Mouse (Mus musculus) thymus, postnatal 10 days (tissue): Measurements from ENCODE around the gene Ttll6.
A peak's percentile ranks its signal among the peaks of the same experiment; 100 is the strongest.
"Not testable (repeated sequence)": the region's sequence is repeated elsewhere in the genome, so short reads cannot be mapped to it uniquely, and the experiment has no call there.

Source experiments
- DNase-seq, 2 experiments: peaks; one replicate each; pipeline ENCODE4 v3.0.0; 2021; ENCODE audit warnings: low spot score in 2 of 2

The Ttll6 gene

DNA sequence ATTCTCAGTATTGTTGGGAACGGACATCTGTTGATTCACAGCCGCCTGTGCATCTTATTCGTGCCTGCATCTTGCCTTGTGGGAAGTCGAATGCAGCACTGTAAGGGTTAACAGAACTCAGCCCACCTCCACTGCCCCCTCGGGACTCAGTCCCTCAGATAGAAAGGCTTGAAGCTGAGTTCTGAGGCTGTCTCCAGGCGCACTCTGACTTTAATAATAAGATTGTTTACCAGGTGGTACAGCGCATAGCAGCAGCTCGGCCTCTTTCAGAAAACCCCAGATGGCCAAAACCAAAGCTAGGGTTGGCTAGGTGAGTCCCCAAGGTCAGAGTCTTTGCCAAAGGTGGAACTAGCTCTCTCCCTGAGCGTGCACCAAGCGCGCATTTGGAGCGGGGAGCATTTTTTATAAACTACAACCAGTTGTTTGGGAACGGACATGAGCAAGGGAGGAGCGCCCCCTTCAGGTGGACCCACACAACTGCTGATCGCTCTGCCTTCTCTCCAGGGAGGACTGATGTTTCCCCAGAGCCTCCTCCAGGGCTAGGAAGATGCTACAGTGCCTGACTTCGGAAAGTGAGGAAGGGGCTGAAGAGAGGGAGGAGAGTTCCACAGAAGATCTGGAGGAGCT lies at the start of gene Ttll6:
Gene Ttll6, plus strand, starts transcription at position 548 of the 627 bp plus-strand sequence.
- peak in 1 of 2 experiments; percentile 48 for DNase-seq

DNA sequence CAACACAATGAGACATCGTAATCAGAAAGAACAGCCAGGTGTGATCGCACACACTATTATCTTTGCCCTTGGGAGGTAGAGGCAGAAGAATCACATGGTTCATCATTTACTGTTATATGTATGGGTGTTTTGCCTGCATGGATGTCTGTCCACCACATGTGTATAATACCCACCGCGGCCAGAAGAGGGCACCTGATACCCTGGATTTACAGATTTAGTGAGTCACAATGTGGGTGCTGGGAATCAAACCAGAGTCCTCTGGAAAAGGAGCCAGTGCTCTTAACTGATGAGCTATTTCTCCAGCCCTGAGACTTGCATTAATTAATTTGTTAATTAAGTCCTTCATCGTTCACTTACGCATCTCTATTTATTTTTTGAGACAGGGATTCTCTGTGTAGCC lies 45.6 kb upstream of the Ttll6 start:
- no peak for DNase-seq

DNA sequence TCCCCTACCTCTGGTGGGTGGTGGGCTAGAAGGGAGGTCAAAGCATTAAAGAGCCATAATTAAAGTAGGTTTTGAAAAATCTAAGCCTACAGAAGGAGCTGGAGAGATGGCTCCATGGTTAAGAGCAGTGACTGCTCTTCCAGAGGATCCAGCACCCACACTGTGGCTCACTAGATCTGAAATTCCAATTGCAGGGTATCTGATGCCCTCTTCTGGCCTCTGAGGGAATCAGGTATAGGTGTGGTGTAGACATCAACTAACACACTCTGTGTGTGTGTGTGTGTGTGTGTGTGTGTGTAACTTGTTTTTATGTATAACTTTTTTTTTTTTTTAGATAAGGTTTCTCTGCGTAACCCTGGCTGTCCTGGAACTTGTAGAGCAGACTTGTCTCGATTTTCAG lies 42.5 kb upstream of the Ttll6 start:
- DNase-seq = no peak

DNA sequence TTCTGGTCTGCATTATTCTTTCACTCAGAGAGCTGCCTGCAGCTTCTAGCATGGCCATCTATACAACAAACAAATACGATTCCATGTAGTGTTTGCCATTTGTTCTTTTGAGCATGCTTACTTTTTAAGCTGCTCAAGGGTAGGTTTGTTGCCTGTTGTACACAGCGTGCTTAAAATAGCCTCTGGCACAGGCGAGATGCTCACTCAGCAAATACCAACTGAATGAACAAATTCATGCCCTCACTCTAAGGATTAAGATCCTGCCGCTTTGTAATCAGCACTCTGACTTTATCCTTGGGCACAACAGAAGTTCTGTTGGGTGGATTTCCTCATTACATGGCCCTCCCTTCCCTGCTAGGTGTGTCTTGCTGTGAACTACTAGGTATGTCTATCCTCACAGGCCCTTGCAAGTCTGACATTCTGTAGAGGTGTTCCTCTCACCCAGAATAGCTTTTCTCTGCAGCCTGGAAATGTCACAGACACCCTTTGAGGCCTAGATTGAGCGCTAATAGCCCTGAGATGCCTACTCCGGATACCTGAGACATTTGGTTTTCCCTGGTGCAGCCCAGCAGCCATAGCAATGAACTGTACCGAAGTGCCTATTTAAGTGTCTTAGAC lies 40.8 kb upstream of the Ttll6 start:
- DNase-seq = no peak

DNA sequence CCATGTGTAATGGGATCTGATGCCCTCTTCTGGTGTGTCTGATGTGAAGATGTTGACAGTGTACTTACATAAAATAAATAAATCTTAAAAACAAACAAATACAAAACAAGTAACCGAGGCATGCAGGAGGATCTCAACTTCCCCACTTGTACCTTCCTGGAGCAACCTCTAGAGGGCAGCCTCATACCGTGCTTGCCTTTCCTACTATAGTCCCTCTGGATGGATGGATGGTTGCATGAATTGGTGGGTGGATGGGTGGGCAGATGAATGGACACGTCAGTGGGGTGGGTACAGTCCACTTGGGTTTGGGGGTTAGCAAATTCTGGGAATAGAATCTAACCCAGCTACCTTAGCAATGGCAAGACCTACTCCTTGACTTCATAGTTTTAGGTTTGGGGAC lies 40.2 kb upstream of the Ttll6 start:
- peak in 1 of 2 experiments; percentile 26 for DNase-seq

DNA sequence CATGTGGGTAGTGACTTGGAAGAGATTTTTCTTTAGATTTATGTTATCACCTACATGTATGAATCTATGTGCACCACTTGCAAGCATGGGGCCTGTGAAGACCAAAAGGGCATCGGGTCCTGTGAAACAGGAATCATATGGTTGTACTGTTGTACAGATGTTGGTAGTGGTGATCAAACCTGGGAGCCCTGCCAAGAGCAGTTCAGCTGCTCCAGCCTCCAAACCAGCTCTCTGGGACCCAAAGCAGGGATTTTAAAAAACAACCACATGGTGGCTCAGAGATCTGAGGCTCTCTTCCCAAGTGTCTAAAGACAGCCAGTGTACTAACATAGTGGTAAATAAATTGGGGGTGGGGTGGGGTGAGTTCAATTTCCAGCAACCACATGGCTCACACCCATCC lies 25.2 kb upstream of the Ttll6 start:
- no peak for DNase-seq

DNA sequence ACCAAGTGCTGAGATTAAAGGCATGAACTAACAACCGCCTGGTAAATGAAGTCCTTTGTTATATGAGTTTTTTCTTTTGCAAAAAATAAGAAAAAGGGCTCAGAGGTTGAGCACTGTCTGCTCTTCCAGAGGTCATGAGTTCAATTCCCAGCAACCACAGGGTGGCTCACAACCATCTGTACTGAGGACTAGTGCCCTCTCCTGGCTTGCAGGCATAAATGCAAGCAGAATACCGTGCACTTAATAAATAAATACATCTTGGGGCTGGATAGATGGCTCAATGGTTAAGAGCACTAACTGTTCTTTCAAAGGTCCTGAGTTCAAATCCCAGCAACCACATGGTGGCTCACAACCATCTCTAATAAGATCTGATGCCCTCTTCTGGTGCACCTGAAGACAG lies 22.6 kb upstream of the Ttll6 start:
- DNase-seq = not testable (repeated sequence)

DNA sequence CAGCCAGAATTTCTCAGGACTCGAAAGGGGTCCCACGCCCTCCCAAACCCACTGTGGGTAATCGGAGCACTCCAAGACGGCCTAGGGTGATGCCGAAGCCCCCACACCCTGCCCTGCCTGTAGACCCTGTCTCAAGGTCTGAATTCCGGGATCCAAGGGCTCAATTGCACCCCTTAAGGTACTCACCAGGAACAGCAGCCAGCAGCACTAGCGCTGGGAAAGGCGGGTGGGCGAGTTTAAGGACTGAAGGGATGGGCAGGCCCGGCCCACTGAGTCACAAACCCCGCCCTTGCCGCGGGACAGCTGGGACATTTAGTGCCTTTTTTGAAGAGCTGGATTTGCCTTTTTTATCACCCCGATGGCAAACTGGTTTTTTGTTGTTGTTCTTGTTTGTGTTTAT lies 21.8 kb upstream of the Ttll6 start, which contains the start of gene Calcoco2:
Gene Calcoco2, minus strand, starts transcription at position 214 of the 400 bp plus-strand sequence.
- no peak for DNase-seq

DNA sequence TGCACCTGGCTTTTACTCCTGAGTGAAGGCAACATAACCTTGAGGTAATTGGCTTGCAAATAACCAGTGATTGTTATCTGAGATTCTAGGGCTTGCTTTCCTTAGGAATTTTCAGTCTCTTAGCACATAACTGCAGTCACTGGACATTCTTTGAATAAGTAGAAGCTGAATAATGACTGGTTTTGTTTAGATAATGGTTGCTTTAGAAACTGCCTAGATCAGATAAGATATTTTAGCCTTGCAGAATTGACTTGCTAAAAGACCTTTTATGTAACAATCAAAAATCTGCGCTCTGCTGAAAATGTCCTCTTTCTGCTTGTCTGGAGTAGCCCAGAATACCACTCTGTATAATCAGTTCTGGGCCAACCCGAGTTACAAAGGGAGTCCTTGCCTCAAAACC lies 19.5 kb upstream of the Ttll6 start:
- DNase-seq = no peak

DNA sequence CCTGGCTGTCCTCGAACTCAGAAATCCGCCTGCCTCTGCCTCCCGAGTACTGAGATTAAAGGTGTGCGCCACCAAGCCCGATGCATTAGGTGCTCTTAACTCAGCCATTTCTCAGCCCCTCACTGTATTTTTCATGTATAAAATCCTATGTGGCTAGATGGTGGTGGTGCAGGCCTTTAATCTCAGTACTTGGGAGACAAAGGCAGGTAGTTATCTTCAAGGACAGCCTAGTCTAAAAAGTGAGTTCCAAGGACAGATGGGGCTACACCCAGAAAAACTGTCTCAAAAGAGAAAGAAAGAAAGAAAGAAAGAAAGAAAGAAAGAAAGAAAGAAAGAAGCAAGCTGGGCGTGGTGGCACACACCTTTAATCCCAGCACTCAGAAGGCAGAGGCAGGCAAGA lies 18.2 kb upstream of the Ttll6 start:
- no peak for DNase-seq

DNA sequence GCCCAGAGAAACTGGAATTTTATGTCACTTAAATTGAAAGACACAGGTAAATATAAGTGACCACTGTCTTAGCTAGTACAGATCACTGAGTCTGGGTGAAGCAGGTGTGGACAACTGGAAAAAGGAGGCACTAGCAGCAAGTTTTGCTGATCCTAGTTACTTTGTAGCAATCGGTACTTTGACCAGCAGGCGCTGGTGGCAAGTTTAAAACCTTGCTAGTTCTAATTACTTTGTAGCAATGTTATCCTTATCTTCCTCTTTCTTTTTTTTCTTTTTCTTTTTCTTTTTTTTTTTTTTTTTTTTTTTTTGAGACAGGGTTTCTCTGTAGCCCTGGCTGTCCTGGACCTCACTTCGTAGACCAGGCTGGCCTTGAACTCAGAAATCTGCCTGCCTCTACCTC lies 17.5 kb upstream of the Ttll6 start:
- no peak for DNase-seq

DNA sequence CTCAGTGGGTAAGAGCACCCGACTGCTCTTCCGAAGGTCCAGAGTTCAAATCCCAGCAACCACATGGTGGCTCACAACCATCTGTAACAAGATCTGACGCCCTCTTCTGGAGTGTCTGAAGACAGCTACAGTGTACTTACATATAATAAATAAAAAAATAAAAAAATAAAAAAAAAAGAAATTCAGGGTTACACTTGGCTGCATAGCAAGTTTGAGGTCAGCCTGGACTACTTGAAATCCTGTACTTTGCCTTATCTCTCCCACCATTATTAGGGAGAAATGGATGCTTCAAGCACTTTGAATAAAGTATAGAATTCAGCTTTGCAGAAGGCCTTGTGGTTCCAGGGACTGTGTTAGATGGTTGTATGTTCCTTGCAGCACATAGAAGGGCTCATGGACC lies 16.7 kb upstream of the Ttll6 start:
- not testable (repeated sequence) for DNase-seq

DNA sequence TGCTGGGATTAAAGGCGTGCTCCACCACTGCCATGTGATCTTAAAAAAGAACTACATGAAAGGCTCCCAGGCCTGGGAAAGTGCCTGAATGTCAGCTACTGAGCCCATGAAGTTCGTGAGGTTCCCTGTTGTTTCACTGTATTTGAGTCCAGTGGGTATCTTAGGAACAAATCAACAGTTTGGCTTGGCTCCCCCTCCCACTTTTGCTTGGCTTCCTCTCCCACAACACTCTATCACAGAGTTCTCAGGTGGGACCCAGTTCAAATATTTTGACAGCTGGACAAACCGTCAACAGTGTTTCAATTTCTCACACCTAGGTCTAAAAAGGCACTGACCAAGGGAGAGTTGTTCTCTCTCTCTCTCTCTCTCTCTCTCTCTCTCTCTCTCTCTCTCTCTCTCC lies 14.2 kb upstream of the Ttll6 start:
- DNase-seq = no peak

DNA sequence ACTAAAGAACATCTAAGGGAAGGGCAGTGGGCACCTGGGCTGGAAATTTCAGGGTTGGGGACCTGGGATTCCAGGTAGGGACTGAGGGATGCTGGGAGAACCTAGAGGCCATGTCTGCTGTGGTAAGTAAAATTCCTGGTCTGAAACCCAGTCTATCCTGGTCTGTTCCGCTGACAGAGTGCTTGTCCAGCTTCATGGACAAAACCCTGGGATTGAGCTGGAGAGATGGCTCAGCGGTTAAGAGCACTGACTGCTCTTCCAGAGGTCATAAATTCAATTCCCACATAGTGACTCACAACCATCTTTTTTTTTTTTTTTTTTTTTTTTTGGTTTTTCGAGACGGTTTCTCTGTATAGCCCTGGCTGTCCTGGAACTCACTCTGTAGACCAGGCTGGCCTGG lies 10.8 kb upstream of the Ttll6 start:
- DNase-seq = not testable (repeated sequence)

DNA sequence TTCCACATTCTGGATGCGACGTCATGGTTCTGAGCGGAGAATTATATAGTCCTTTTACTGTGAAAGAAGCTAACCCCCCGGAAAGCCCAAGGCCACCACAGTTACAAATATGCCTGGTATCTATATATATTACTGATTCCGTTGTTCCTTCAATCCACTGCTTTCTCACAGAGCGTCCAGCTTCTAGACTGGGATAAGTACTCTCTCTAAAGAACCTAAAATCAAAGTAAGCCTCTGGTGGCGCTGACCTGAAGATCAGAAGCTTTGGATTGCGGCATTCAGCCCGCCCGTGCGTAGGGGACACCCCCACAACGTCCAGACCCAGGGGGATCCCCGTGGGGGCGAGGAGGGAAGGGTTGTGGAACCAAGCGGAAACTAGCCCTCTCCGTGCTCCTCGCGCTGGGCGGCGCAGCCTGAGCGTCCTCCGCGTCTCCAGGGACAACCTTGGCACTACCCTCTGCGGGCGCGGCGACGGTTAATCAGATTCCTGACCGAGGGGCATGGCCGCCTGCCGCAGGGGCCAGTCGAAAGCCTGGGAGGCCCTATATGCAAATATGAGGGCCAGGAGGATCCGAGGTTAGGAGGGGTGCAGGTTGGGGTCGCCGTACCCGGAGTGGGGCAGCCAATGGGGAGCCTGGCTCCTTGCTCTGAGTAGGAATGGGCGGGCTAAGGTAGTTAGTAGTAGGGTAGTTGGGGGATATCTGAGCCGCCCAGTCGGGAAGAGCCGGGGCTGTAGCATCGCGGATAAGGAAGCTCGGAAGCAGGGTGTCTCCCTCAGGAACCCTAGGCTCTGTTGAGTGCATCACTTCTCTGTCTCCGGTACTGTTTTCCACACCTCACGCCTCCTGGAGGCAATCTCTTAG lies 9.3 kb upstream of the Ttll6 start:
- no peak for DNase-seq

DNA sequence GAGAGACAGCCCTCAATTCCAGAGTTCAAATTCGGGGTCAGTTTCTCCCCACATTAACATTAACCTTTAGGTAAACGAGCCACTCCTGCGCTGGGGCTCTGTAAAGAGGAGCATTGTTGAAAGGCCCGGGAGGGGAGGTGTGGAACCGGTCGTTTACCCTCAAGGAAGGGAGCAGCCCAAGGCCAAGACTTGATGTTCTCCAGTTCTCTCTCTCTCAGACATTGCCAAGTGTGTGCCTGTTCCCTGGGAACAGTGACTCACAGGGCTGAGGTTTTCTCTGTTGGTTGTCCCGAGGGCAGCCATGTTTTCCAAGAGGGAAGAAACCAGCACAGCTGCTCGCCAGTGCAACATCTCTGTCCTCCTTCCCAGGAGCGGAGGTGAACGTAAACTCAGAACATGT lies 3.0 kb upstream of the Ttll6 start:
- no peak for DNase-seq

DNA sequence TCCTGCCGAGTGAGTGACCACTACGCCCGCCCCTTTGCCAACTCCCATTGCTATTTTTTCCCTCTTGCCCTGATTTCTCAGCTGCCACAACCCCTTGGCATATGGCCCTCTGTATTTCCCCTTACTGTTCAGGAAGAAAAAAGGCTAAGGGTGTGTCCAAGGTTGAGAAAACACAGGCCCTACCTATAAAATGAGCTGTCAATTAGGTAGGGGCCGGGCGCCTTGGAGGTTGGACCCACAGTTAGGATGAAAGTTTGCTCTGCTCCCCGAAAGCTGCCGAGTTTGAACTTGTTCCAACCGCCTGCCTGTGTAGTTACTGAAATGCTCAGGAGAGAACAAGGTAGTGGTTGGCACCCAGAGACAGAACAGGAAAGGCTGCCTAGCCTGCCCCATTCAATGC lies 2.3 kb downstream of the Ttll6 start:
- DNase-seq = no peak

DNA sequence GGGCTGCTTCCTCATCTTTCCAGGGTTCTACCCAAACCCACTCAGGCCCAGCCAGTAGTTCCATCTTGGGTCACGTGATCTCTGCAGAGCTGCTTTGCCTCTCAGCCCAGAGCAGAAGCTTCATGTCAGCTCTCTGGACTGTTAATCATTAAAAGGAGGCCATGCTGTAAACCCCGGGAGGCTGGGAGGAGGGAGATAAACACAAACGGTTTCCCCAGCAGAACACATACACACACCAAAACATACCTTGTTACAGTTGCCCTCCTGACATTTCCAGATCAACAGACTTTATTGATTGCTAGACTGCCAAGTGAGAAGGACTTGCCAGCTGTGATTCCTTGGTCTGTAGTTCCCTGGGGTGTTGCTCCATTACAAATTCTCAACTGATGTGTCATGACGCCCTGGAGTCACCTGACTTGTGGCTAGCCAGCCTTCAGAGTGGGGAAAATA lies 7.2 kb downstream of the Ttll6 start:
- no peak for DNase-seq

DNA sequence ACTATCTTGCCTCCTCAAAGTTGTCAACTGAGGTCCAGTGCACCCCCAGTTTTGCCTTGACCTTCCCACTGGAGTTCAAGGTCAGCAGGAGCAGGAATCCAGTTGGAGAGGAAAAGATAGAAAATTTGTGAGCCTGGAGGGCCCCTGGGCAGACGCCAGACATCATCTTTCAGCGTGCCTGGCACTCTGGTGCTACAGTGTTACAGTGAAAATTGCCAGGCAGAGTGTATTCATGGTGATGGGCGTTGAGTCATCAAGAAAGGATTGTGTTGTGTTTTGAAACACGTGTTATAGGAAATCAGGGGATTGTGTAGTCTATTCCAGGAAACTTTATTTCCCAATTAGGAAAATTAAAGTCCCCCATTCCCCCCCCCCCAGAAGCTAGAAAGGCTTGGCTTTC lies 10.2 kb downstream of the Ttll6 start:
- no peak for DNase-seq

DNA sequence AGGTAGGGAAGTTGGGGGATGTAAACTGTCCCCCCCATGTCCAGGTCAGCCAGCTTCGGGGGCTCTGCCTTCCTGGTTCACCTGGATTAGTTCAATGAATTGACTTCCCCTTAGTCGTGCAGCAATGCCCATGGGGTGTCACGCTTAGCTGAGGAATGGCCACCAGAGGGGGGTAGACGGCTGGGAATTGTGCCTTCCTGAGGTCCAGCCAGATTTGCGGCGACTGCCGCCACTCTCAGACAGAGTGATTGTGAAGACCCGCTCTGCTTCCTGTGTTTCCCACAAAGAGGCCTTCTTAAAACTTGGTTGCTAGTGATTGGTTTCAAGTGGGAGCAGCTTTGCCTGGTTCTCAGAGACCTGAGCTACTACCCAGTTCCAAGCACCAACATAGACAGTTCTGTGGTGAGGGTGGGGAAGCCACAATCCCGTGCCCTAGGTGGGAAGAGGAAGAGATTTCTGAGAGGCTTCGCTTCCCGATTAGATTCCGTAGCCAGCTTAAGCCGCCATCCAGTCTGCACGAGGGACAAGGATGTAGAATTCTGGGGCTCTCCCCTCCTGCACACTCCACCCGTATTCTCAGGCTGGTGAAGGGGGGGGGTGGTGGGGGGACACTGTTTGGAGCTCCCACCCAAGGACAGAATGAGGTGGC lies 12.2 kb downstream of the Ttll6 start:
- DNase-seq = peak in 1 of 2 experiments; percentile 27

DNA sequence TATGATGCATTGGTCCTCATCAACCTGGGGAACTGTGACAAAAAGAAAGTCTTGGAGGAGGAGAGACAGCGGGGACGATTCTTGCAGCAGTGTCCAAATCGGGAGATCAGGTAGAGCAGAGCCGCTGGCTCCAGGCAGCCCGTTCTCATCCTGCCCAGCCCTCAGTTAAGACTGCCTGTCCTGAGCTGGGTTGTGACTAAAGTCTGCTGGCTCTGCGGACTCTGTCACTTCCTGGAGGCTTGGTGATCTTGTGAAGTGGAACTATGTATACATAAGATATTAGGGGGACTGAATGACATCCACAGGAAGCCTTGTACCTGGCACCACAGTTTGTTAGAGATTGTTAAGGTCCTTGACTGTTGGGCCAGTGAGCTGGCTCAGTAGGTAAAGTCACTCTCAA lies 13.9 kb downstream of the Ttll6 start:
- no peak for DNase-seq

DNA sequence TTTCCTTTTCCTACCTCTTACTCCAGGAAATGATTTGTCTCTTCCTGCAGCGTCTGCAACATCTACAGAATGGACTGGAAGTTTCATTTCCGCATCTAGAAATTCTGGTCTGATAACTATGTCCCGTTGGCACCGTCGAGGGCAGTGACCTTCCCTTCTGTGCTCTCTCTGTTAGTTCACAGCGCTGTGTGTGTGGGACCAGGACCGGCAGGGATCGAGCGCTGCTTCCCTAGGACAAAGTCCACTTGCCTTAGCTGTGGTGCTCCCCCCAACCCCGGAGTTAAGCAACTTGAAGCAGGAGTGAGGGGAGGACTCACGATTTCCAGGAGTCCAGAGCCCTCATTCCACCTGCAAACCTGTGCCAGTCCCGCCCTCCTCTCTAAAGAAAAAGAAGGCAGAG lies 31.2 kb downstream of the Ttll6 start:
- no peak for DNase-seq
